Mouse (Mus musculus): ENCODE data around the gene Ugt2b34.
"Not testable (repeated sequence)": the region's sequence is repeated elsewhere in the genome, so short reads cannot be mapped to it uniquely, and the experiment has no call there.

The Ugt2b34 gene

GRCm38 (mm10) chr5:86906758-86907157, at the start of gene Ugt2b34:
Gene Ugt2b34 (minus strand): TSS chr5:86906937.
- DNase-seq = no peak

- no peak for DNase-seq
Measured at GRCm38 (mm10) chr5:86942111-86942510, 35.4 kb upstream of the Ugt2b34 start.

DNA sequence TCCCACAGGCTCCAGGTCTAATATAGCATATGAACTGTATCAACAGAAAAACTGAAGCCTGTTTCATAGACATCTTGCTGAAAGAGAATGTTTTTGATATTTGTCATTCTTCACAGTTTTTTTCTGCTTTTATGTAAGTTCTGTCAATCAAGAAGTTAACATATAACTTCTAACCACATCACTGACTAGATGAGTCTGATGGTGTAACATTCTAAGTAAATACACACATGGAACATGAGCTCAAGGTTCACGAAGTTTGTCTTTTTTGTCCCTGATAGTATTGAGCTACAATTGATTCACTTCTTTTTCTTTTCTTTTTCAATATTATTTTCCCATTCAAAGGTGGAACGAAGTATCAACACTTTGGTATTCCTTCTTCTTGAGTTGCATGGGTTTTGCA, 19.7 kb upstream of the Ugt2b34 start, which contains the start of gene Ugt2b1:
TSS of gene Ugt2b1 (minus strand) at position 105 of the 400 bp plus-strand sequence.
- DNase-seq = no peak

DNA sequence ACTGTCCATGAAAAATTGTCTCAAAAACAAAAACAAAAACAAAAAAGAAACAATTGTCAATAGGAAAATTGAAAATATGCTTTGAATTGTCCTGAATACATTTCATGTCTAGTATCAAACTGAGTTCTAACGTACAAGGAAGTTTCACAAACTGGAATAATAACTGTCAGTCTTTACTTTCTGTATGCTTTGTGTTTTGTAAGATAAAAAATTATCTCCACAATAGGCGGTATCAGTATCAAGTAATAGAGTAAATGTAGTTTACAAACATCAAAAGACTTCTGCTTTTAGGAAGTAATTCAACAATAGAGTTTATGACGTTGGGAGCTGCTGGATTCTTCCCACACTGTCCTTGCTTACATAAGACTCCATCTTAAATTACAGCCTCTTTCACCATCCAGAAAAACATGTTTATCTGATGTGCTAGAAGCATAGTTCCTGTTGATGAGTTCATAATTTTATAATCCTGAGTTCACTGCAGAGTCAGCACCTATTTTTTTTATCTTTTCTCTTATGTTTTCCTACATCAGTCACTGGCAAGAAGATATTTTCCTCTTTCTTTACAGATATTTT, 14.0 kb upstream of the Ugt2b34 start:
- no peak for DNase-seq

DNA sequence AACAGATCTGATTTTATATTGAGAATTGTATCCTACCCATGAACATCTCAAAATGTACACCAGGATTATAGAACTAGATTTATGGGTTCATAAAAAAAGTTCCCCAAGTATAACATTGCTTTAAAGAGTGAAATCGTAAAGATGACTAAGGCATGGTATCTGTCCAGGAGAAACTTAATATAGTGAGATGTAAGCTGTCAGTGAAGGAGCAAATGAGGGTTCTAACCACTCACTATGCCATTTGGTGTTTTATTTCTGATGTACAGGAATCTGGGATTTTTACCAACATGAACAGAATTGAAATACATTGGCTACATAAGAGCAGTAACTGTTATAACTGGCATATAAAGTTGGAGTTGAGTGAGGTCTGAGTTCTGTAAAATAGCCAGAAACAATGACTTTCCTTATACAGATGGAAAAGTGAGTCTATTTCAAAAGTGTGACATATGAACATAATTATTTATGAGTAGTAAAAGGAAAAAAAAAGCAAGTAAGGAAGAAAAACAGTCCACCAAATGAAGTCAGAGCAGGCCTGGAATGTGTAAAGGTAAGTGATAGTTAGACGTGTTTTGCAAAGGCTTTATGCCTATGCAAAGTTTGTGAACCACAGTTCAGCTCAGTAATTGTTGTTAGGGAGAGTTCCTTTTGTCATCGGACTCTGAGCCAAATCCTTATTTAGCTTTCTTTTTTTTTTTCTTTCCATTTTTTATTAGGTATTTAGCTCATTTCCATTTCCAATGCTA, 4.8 kb upstream of the Ugt2b34 start:
- no peak for DNase-seq

GRCm38 (mm10) chr5:86910770-86911169, 4.0 kb upstream of the Ugt2b34 start:
- DNase-seq = no peak

GRCm38 (mm10) chr5:86889933-86890332, 16.8 kb downstream of the Ugt2b34 start:
- DNase-seq = no peak

- peak; percentile 3 to 17 for DNase-seq
Measured at GRCm38 (mm10) chr5:86888420-86888819, 18.3 kb downstream of the Ugt2b34 start.

DNA sequence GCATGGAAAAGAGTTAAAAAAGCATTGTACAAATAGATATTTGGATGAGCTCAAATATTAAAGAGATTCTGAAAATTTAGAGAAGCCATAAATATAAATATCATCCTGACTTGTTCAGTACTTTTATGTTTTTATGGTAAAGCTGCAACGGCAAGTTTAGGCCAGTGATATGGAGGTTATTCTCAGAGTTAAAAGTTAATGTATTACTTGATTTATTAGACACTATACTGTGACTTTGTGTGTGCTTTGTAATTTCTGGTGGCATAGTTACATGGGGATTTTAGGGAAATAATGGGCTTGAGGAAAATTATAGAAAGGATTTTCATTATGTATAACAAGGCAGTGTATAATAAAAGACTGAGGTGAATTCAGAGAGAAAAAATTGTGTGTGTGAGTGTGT, 19.7 kb downstream of the Ugt2b34 start:
- no peak for DNase-seq

DNA sequence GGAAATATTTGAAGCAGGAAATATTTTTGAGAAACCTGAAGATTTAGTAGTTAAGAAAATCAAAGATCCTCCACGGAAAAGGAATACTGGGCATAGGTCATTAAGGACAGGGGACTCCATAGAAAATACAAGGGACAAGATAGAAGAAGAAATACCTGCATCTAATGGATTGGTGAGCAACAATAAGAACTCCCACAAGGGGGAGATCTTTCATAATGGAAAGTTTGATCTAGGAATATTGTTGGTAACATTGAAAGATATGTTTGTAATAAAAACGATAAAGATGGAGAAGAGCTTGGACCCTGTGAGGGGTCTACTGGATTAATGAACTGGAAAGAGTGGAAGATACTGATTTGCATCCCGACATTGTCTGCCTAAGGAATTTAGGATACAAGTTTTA, 20.1 kb downstream of the Ugt2b34 start:
- DNase-seq = peak; percentile 6 to 22

DNA sequence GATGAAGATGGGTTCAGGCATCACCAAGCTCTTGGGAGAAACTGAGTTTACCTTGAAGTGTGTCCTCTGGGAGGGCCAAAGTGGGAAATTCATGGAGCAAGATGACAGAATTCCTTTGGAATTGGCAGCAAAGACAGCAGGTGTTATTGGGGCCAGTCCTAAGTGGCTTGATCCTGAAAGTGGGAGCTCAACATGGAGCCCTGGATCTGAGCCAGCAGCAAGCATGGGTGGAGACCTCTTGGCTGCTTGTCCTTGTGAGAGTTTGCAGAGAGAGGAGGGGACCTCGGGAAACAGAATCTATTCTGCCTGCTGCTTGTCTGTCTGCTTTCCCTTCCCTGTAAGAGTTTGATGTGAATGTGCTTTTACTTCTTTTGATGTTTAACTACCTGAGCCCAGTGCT, 34.9 kb downstream of the Ugt2b34 start:
- DNase-seq = peak; percentile 52 to 64

DNA sequence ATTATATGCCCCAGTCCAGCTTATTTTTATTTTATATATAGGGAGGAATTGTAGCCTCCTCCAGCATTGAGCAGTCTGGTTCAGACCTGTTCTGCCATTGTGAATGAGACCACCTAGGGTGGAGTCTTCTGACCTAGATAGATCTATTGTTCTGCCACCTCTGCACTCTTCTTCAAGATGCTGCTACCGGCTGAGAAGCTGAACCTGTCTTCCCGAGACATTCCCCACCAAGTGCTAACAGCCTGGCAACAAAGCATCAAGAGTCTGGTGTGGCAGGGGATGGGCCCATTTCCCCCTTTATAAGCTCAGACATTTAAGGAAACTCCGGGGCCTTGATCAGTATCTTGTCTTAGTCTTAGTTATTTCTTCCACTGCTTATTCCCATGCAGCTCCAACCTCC, 48.4 kb downstream of the Ugt2b34 start:
- DNase-seq = no peak

DNA sequence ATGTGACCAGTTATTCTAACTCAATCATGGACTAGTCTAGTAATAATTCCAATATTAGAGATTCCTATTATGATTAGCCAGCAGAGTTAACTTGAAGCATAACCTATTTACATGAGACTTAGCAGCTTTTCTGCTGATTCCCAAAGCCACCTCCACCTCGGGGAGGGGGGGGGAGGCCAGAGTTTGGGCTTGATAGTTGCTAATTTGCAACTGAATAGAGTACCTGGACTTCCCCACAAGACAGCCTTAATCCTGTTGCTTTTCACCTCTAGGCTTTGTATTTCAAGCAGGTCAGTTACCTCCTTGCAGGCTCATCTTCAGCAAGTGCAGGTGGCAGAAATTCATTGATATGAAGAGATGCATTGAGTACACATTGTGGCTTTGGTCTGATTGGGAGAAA, 49.1 kb downstream of the Ugt2b34 start:
- DNase-seq = no peak

DNA sequence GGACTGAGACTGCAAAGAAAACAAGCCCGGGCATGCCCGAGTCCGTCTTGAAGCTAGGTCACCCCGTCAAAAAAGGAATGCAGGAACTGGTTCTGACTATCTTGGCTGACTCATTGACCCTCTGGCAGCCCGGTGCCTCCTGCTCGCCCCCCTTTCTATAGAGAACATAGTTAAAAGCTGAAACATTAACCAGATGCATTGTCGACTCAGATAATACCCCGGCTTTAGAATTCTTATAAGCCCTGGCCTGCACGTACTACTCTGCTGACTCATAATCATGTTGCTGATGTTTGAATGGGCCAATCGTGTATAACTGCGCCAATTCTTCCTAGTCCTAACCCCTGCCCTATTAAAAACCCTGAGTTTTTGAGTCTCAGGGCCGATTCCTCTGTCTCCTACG, 50.2 kb downstream of the Ugt2b34 start:
- not testable (repeated sequence) for DNase-seq

- no peak for DNase-seq
Measured at GRCm38 (mm10) chr5:86851658-86852057, 55.1 kb downstream of the Ugt2b34 start.

GRCm38 (mm10) chr5:86850104-86850503, 56.6 kb downstream of the Ugt2b34 start:
- peak; percentile 48 to 58 for DNase-seq

DNA sequence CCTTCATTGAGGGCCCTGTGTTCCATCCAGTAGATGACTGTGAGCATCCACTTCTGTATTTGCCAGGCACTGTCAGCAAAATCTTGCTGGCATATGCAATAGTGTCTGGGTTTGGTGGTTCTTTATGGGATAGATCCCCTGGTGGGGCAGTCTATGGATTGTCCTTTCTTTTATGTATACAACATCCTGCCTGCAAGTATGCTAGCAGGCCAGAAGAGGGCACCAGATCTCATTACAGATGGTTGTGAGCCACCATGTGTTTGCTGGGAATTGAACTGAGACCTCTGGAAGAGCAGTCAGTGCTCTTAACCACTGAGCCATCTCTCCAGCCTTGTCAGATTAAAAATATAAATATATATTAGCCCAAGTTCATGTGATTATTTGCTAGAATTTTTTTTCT, 65.5 kb downstream of the Ugt2b34 start:
- DNase-seq = not testable (repeated sequence)

DNA sequence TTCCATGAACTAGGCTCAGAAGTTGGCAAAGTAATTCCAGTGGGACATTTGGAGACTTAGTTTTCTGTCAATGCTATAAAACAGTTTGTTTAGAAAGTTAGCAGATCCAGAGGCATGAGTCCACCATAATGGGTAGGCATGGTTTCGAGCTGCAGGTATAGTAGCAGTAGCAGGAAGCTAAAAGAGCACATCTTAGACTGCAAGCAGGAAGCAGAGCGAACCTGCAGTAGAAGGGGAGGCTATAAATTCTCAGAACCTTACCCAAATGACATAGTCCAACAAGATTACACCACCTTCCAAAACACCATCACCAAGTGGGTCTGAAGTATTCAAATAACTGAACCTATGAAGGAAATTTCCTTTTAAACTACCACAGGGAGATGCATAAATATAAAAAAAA, 66.5 kb downstream of the Ugt2b34 start:
- DNase-seq = no peak
